Mouse (Mus musculus): ENCODE measurements around the gene Nhlrc3. TPM values are rescaled to one million over a fixed set of nuclear protein-coding genes. Genes with fewer than 3 reads are reported as not detected.

Nhlrc3 gene
- polyA plus RNA-seq, 1 experiment from 2014 or later: 10.0 TPM

GRCm38 (mm10) chr3:53475889-53476288, 12.8 kb upstream of the Nhlrc3 start:
- Histone ChIP-seq H3K4me1 (replicated peaks; ENCODE audit: control insufficient read depth, insufficient read depth, low read length) (no peaks in the 10 kb centered on the region), H3K4me2 (replicated peaks) (no peak overlapping the region), H3K36me3 (replicated peaks; ENCODE audit: control insufficient read depth, insufficient read depth) (peaks cover 93% of the 10 kb centered on the region), H3K4me3 (replicated peaks; ENCODE audit: low read length) (no peak overlapping the region), H3K9ac (no peak overlapping the region), H3K27ac (no peak overlapping the region), H3K27me3 (ENCODE audit: control insufficient read depth, insufficient read depth, low read length) (no peaks in the 10 kb centered on the region), H3K9me3 (ENCODE audit: control insufficient read depth, low read length) (no peaks in the 10 kb centered on the region)
- 58% methylated on average over 6 of the region's 6 CpGs for WGBS
- peak; percentile 67 for DNase-seq (ENCODE audit: low spot score)
- peak; percentile 66; the same call in 1 of the 2 replicates for ATAC-seq (ENCODE audit: low FRiP score)

GRCm38 (mm10) chr3:53474179-53474578, 11.0 kb upstream of the Nhlrc3 start:
- H3K4me3 ChIP-seq (replicated peaks; ENCODE audit: low read length): no peak overlapping the region
- no peak for ATAC-seq (ENCODE audit: low FRiP score)
- H3K4me2 ChIP-seq (replicated peaks): no peak overlapping the region
- H3K9ac ChIP-seq: no peak overlapping the region
- H3K4me1 ChIP-seq (replicated peaks; ENCODE audit: control insufficient read depth, insufficient read depth, low read length): no peaks in the 10 kb centered on the region
- DNase-seq (ENCODE audit: low spot score): no peak
- H3K9me3 ChIP-seq (ENCODE audit: control insufficient read depth, low read length): no peaks in the 10 kb centered on the region
- H3K27me3 ChIP-seq (ENCODE audit: control insufficient read depth, insufficient read depth, low read length): no peaks in the 10 kb centered on the region
- WGBS: 75% methylated on average over 4 of the region's 4 CpGs
- no peak overlapping the region for H3K27ac ChIP-seq
- peaks cover 94% of the 10 kb centered on the region for H3K36me3 ChIP-seq (replicated peaks; ENCODE audit: control insufficient read depth, insufficient read depth)

- peaks cover 72% of the 10 kb centered on the region for H3K36me3 ChIP-seq (replicated peaks; ENCODE audit: control insufficient read depth, insufficient read depth)
These were observed 8.9 kb upstream of the Nhlrc3 start for GRCm38 (mm10) chr3:53472061-53472460.

GRCm38 (mm10) chr3:53469650-53470049, 6.5 kb upstream of the Nhlrc3 start:
- Histone ChIP-seq H3K4me1 (replicated peaks; ENCODE audit: control insufficient read depth, insufficient read depth, low read length) (peaks cover 28% of the 10 kb centered on the region), H3K27ac (no peak overlapping the region), H3K4me3 (replicated peaks; ENCODE audit: low read length) (no peak overlapping the region), H3K36me3 (replicated peaks; ENCODE audit: control insufficient read depth, insufficient read depth) (peaks cover 53% of the 10 kb centered on the region), H3K9ac (no peak overlapping the region), H3K27me3 (ENCODE audit: control insufficient read depth, insufficient read depth, low read length) (no peaks in the 10 kb centered on the region), H3K4me2 (replicated peaks) (no peak overlapping the region), H3K9me3 (ENCODE audit: control insufficient read depth, low read length) (no peaks in the 10 kb centered on the region)
- no peak for DNase-seq (ENCODE audit: low spot score)
- 92% methylated on average over 5 of the region's 5 CpGs for WGBS
- ATAC-seq (ENCODE audit: low FRiP score): no peak

More at GRCm38 (mm10) chr3:53472061-53472460, 8.9 kb upstream of the Nhlrc3 start:
- no peak for DNase-seq (ENCODE audit: low spot score)
- Histone ChIP-seq H3K4me2 (replicated peaks) (no peak overlapping the region), H3K4me3 (replicated peaks; ENCODE audit: low read length) (no peak overlapping the region), H3K27me3 (ENCODE audit: control insufficient read depth, insufficient read depth, low read length) (no peaks in the 10 kb centered on the region), H3K9me3 (ENCODE audit: control insufficient read depth, low read length) (no peaks in the 10 kb centered on the region), H3K9ac (no peak overlapping the region), H3K27ac (no peak overlapping the region), H3K4me1 (replicated peaks; ENCODE audit: control insufficient read depth, insufficient read depth, low read length) (peaks cover 4% of the 10 kb centered on the region)
- no peak for ATAC-seq (ENCODE audit: low FRiP score)
- 97% methylated on average over 5 of the region's 5 CpGs for WGBS

- H3K9ac ChIP-seq: no peak overlapping the region
- no peak overlapping the region for H3K4me3 ChIP-seq (replicated peaks; ENCODE audit: low read length)
- no peak for DNase-seq (ENCODE audit: low spot score)
- peaks cover 30% of the 10 kb centered on the region for H3K36me3 ChIP-seq (replicated peaks; ENCODE audit: control insufficient read depth, insufficient read depth)
- H3K4me1 ChIP-seq (replicated peaks; ENCODE audit: control insufficient read depth, insufficient read depth, low read length): peaks cover 34% of the 10 kb centered on the region
- 85% methylated on average over 5 of the region's 5 CpGs for WGBS
- no peak overlapping the region for H3K4me2 ChIP-seq (replicated peaks)
- H3K27ac ChIP-seq: no peak overlapping the region
- no peak for ATAC-seq (ENCODE audit: low FRiP score)
- no peaks in the 10 kb centered on the region for H3K27me3 ChIP-seq (ENCODE audit: control insufficient read depth, insufficient read depth, low read length)
- no peaks in the 10 kb centered on the region for H3K9me3 ChIP-seq (ENCODE audit: control insufficient read depth, low read length)
These were observed 4.2 kb upstream of the Nhlrc3 start for GRCm38 (mm10) chr3:53467356-53467755.

GRCm38 (mm10) chr3:53466481-53466880, 3.3 kb upstream of the Nhlrc3 start:
- ATAC-seq (ENCODE audit: low FRiP score): no peak
- 0 out of 2 replicates have a peak overlapping the region, but pooled peaks have one; percentile 36 for H3K9ac ChIP-seq
- peak overlapping the region; percentile 97 for H3K4me2 ChIP-seq (replicated peaks)
- 57% methylated on average over 9 of the region's 9 CpGs for WGBS
- H3K36me3 ChIP-seq (replicated peaks; ENCODE audit: control insufficient read depth, insufficient read depth): peaks cover 22% of the 10 kb centered on the region
- H3K27me3 ChIP-seq (ENCODE audit: control insufficient read depth, insufficient read depth, low read length): no peaks in the 10 kb centered on the region
- H3K9me3 ChIP-seq (ENCODE audit: control insufficient read depth, low read length): no peaks in the 10 kb centered on the region
- H3K4me3 ChIP-seq (replicated peaks; ENCODE audit: low read length): peak overlapping the region; percentile 9
- DNase-seq (ENCODE audit: low spot score): no peak
- H3K27ac ChIP-seq: no peak overlapping the region
- peaks cover 39% of the 10 kb centered on the region for H3K4me1 ChIP-seq (replicated peaks; ENCODE audit: control insufficient read depth, insufficient read depth, low read length)

GRCm38 (mm10) chr3:53465330-53465729, 2.2 kb upstream of the Nhlrc3 start:
- no peak overlapping the region for H3K27ac ChIP-seq
- H3K4me3 ChIP-seq (replicated peaks; ENCODE audit: low read length): peak overlapping the region; percentile 92
- WGBS: 66% methylated on average over 6 of the region's 6 CpGs
- no peak for DNase-seq (ENCODE audit: low spot score)
- ATAC-seq (ENCODE audit: low FRiP score): no peak
- H3K9me3 ChIP-seq (ENCODE audit: control insufficient read depth, low read length): no peaks in the 10 kb centered on the region
- H3K9ac ChIP-seq: peak overlapping the region; percentile 47
- H3K27me3 ChIP-seq (ENCODE audit: control insufficient read depth, insufficient read depth, low read length): no peaks in the 10 kb centered on the region
- peaks cover 39% of the 10 kb centered on the region for H3K4me1 ChIP-seq (replicated peaks; ENCODE audit: control insufficient read depth, insufficient read depth, low read length)
- peaks cover 16% of the 10 kb centered on the region for H3K36me3 ChIP-seq (replicated peaks; ENCODE audit: control insufficient read depth, insufficient read depth)
- peak overlapping the region; percentile 97 for H3K4me2 ChIP-seq (replicated peaks)

GRCm38 (mm10) chr3:53464146-53464698, 1.1 kb upstream of the Nhlrc3 start:
- ATAC-seq (ENCODE audit: low FRiP score) (no peak), DNase-seq (ENCODE audit: low spot score) (no peak)
- H3K27me3 ChIP-seq (ENCODE audit: control insufficient read depth, insufficient read depth, low read length): no peaks in the 10 kb centered on the region
- peak overlapping the region; percentile 87 for H3K27ac ChIP-seq
- under 1% methylated on average over 20 of the region's 20 CpGs for WGBS
- peaks cover 17% of the 10 kb centered on the region for H3K36me3 ChIP-seq (replicated peaks; ENCODE audit: control insufficient read depth, insufficient read depth)
- peak overlapping the region; percentile 82 for H3K9ac ChIP-seq
- H3K4me3 ChIP-seq (replicated peaks; ENCODE audit: low read length): peak overlapping the region; percentile 92
- H3K4me1 ChIP-seq (replicated peaks; ENCODE audit: control insufficient read depth, insufficient read depth, low read length): peaks cover 39% of the 10 kb centered on the region
- no peaks in the 10 kb centered on the region for H3K9me3 ChIP-seq (ENCODE audit: control insufficient read depth, low read length)
- H3K4me2 ChIP-seq (replicated peaks): peak overlapping the region; percentile 97

- WGBS: 2% methylated on average over 35 of the region's 35 CpGs
- Histone ChIP-seq H3K27ac (peak overlapping the region; percentile 87), H3K4me1 (replicated peaks; ENCODE audit: control insufficient read depth, insufficient read depth, low read length) (peaks cover 39% of the 10 kb centered on the region), H3K4me2 (replicated peaks) (peak overlapping the region; percentile 97), H3K27me3 (ENCODE audit: control insufficient read depth, insufficient read depth, low read length) (no peaks in the 10 kb centered on the region), H3K9me3 (ENCODE audit: control insufficient read depth, low read length) (no peaks in the 10 kb centered on the region), H3K4me3 (replicated peaks; ENCODE audit: low read length) (peak overlapping the region; percentile 92), H3K9ac (peak overlapping the region; percentile 82), H3K36me3 (replicated peaks; ENCODE audit: control insufficient read depth, insufficient read depth) (peaks cover 19% of the 10 kb centered on the region)
- DNase-seq (ENCODE audit: low spot score) (no peak), ATAC-seq (ENCODE audit: low FRiP score) (peak; percentile 65)
These were observed 608 bp upstream of the Nhlrc3 start for GRCm38 (mm10) chr3:53463765-53464114.

- peak; percentile 0; the same call in 1 of the 2 replicates for ATAC-seq (ENCODE audit: low FRiP score)
These were observed 459 bp downstream of the Nhlrc3 start for GRCm38 (mm10) chr3:53462701-53463045.

More at GRCm38 (mm10) chr3:53462701-53463045, 459 bp downstream of the Nhlrc3 start:
- Histone ChIP-seq H3K27ac (peak overlapping the region; percentile 87), H3K4me3 (replicated peaks; ENCODE audit: low read length) (peak overlapping the region; percentile 92), H3K36me3 (replicated peaks; ENCODE audit: control insufficient read depth, insufficient read depth) (peaks cover 29% of the 10 kb centered on the region), H3K9ac (peak overlapping the region; percentile 83), H3K27me3 (ENCODE audit: control insufficient read depth, insufficient read depth, low read length) (no peaks in the 10 kb centered on the region), H3K4me2 (replicated peaks) (peak overlapping the region; percentile 76), H3K9me3 (ENCODE audit: control insufficient read depth, low read length) (no peaks in the 10 kb centered on the region), H3K4me1 (replicated peaks; ENCODE audit: control insufficient read depth, insufficient read depth, low read length) (peaks cover 39% of the 10 kb centered on the region)
- no peak for DNase-seq (ENCODE audit: low spot score)
- 6% methylated on average over 9 of the region's 9 CpGs for WGBS
